Mouse (Mus musculus): ENCODE results near the gene Prpf6.

GRCm38 (mm10) chr2:181680716-181681117 lies 89.0 kb downstream of the Prpf6 start:
- TF ChIP-seq CHD2 (IDR thresholded peaks at IDR 0.05; ENCODE audit: low read depth, low read length) (no peak), HCFC1 (IDR thresholded peaks at IDR 0.05; ENCODE audit: borderline replicate concordance, insufficient read depth, low read length) (no peak), MAFK (IDR thresholded peaks at IDR 0.05; ENCODE audit: insufficient read depth, low read depth, low read length) (no peak), ZNF384 (IDR thresholded peaks at IDR 0.05; ENCODE audit: low read depth, low read length) (no peak)
